Mouse (Mus musculus): Measurements from ENCODE around the gene Unc13d. TPM values are rescaled to one million over a fixed set of nuclear protein-coding genes. Genes with fewer than 3 reads are reported as not detected.
"Not testable (repeated sequence)": the region's sequence is repeated elsewhere in the genome, so short reads cannot be mapped to it uniquely, and the experiment has no call there.

Unc13d gene
- polyA plus RNA-seq, 1 experiment: 0.97 TPM

DNA sequence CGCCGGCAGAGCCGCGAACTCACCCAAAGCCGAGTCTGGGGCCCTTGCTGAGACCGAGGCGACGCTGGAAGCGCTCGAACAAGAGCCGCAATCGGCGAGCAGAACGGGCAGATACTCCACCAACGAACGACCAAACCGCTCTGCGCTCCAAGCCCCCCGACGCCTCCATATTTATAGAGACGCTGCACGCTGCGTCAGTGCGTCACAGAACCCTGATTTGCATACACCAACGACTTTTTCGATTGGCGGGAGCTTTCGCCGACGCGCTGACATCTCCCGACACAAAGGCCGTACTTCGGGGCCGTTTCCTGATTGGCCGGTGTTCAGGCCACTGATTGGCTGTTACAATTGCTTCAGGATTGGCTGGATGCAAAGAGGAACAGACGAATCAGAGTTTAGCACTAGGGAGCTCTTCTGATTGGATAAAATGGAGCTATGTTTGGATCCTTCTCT lies 53.4 kb downstream of the Unc13d start:
- TF ChIP-seq POLR2A (IDR thresholded peaks at IDR 0.05; ENCODE audit: borderline replicate concordance, extremely low read depth, insufficient read depth, insufficient read length, poor library complexity, severe bottlenecking) (peak; percentile 99; the same call in 1 of the 2 replicates), CTCF (IDR thresholded peaks at IDR 0.05; ENCODE audit: borderline replicate concordance, extremely low read depth, insufficient read depth, insufficient read length) (no peak)
- peak; percentile 100 for DNase-seq (ENCODE audit: low read depth)

DNA sequence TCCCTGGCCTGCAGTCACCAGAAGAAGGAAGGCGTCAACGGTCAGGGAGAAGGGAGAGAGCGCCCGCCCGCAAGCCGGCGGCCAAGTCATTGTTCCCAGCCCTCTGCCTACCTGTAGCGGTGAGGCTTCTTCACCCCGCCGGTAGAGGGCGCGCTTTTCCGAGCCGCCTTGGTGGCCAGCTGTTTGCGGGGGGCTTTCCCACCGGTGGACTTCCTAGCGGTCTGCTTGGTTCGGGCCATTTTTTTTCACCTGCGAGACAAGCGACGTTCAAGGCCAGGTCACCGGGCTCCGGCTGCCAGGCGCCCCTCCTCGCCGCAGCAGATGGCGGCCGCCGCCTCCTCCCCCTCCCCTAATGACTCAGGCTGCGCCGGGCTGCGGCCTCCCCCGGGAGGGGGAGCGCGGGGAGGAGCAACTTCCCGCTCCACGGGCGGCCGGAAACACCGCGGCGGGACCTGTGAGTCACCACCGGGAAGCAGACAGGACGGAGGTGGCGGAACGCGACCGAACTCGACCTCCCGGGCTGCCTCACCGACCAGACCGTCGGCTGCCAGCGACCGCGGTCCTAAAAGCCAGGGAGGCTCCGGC lies 53.9 kb downstream of the Unc13d start:
- DNase-seq (ENCODE audit: low read depth): peak; percentile 84
- TF ChIP-seq POLR2A (IDR thresholded peaks at IDR 0.05; ENCODE audit: borderline replicate concordance, extremely low read depth, insufficient read depth, insufficient read length, poor library complexity, severe bottlenecking): no peak; the same call in 1 of the 2 replicates
- peak; percentile 71 for TF ChIP-seq CTCF (IDR thresholded peaks at IDR 0.05; ENCODE audit: borderline replicate concordance, extremely low read depth, insufficient read depth, insufficient read length)

DNA sequence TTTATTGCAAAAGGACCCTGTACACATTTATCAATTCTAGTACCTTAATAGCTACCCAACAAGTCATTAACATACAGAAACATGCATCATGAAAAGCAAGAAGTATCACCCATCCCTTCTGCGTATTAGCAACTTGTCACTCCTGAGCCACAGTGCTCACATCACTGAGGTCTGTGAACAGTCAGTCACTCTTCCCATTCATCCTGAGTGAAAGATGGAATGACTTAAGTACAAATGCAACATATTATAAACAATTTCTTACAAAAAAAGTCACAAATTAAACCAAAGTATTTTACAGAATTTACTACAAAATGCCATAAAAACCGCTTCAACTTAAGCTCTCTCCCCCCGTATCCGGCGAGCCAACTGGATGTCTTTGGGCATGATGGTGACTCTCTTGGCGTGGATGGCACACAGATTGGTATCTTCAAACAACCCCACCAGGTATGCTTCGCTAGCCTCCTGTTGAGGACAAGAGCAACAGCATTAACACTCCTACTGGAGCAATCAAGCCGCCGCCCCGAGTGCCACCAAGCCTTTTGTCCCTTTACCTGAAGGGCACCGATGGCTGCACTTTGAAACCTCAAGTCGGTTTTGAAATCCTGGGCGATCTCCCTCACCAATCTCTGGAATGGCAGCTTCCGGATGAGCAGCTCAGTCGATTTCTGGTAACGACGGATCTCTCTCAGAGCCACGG lies 54.5 kb downstream of the Unc13d start:
- not testable (repeated sequence) for DNase-seq (ENCODE audit: low read depth)

DNA sequence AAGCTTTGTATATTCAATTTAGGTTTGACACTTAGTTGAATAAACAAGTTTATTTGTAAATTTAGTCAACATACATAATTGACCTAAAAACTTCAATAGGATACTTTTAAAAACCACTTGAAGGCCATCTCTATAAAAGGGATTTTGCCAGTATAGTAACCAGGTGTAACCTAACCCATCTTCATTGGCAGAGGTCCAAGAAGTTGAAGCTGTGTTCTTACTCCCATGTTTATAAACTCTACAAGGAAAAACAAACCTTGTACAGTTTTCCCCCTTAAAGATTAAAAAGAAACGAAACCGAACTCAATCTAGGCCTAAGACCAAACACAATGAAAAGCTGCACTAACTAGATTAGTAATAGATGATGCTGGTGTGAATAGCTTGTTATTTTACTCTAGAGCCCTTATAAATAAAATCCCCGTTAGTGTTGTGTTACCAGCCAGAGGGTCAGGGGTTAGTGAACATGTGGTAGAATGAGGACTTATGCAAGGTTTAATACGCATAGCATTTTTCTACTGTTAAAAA lies 55.4 kb downstream of the Unc13d start:
- DNase-seq (ENCODE audit: low read depth): no peak
- TF ChIP-seq CTCF (IDR thresholded peaks at IDR 0.05; ENCODE audit: borderline replicate concordance, extremely low read depth, insufficient read depth, insufficient read length) (no peak), POLR2A (IDR thresholded peaks at IDR 0.05; ENCODE audit: borderline replicate concordance, extremely low read depth, insufficient read depth, insufficient read length, poor library complexity, severe bottlenecking) (no peak)

DNA sequence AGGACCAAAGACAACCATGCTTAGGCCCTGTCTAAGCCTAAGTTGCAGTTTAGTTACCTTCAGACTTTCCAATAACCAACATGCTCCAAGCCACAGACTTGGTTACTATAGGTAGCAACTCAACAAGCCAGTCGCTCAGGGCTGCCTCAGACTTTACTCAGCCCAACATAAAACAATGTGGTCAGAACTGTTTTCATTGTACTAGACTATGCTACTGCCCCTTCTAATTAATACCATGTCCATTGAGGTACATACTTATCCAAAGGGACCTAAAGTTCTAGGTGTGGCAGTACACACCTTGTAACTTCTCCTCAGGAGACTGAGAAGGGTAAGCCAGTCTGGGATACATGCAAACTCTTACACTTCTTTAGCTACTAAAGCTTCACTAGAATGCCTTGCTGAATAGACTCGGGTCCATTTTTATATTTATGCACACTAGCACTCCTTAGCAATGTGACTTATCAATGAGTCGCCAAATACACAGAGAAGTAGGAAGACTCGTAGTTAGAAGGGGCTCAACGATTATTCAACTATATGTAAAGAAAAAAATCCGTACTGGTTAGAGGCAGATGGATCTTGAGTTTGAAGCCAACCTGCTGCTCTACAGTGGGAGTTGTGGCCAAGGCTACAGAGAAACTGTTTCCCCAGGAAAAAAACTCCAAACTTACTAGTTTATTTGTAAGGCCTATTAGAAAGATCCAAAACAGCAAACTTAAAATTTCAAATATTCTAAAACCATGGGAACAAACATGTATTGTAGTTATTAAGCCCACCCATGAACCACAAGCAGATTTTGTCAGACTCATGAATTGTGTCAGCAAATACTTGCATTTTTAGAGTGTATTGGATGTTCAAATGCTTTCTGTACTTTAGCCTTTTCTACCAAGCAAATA lies 56.2 kb downstream of the Unc13d start:
- DNase-seq (ENCODE audit: low read depth): no peak
- TF ChIP-seq POLR2A (IDR thresholded peaks at IDR 0.05; ENCODE audit: borderline replicate concordance, extremely low read depth, insufficient read depth, insufficient read length, poor library complexity, severe bottlenecking): no peak
- TF ChIP-seq CTCF (IDR thresholded peaks at IDR 0.05; ENCODE audit: borderline replicate concordance, extremely low read depth, insufficient read depth, insufficient read length): no peak

DNA sequence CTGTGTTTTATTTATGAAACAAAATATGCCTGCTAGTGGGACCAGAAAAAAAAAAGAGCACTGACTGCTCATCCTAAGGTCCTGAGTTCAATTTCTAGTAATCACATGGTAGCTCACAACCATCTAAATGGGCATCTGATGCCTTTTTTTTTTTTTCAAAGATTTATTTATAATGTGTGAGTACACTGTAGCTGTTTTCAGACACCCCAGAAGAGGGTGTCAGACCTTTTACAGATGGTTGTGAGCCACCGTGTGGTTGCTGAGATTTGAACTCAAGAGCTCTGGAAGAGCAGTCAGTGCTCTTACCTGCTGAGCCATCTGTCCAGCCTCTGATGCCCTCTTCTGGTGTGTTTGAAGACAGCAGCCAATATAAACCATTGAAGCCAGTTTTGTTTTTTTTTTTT lies 57.2 kb downstream of the Unc13d start:
- no peak for DNase-seq (ENCODE audit: low read depth)
- peak; percentile 12; the same call in 1 of the 2 replicates for TF ChIP-seq CTCF (IDR thresholded peaks at IDR 0.05; ENCODE audit: borderline replicate concordance, extremely low read depth, insufficient read depth, insufficient read length)
- no peak for TF ChIP-seq POLR2A (IDR thresholded peaks at IDR 0.05; ENCODE audit: borderline replicate concordance, extremely low read depth, insufficient read depth, insufficient read length, poor library complexity, severe bottlenecking)

DNA sequence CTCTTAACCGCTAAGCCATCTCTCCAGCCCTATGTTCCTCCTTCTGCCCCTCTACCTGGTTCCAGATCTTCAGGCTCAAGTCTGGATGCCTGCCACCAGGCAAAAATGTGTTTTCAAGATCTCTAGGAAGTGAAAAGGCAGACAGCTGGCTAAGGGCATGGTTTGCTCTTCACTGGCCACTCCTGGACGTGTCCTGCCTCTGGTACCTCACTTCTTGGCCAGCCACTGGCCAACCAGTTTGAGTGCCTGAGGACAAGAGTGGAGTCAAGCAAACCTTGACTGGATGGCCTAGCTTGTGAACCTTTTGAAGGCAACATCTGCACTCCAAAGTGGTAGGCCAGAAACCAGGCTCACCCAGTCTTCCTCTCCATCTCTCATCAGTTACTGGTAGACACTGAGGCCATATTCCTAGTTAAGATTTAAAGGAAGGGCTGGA lies 57.8 kb downstream of the Unc13d start:
- DNase-seq (ENCODE audit: low read depth): no peak
- no peak for TF ChIP-seq POLR2A (IDR thresholded peaks at IDR 0.05; ENCODE audit: borderline replicate concordance, extremely low read depth, insufficient read depth, insufficient read length, poor library complexity, severe bottlenecking)
- no peak for TF ChIP-seq CTCF (IDR thresholded peaks at IDR 0.05; ENCODE audit: borderline replicate concordance, extremely low read depth, insufficient read depth, insufficient read length)

DNA sequence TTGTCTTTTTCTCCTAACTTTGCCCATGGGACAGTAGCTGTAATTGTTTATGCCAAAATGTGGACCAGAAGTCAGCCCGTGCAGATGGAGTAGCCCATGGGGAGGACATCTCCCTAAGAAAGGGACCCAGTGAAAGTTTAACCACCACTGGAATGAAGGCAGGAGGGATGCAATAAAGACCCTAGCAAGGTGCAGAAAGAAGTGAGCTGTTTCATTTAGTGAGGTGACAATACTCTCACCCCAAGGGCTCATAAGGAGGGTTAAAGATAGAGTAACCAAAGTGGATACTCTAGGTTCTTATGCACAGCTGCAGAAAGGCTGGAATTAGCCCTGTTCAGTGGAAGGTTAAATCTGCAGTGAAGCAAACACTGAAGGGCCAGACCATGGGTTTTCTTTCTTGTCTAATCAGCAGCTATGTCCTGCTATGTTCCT lies 58.4 kb downstream of the Unc13d start:
- TF ChIP-seq POLR2A (IDR thresholded peaks at IDR 0.05; ENCODE audit: borderline replicate concordance, extremely low read depth, insufficient read depth, insufficient read length, poor library complexity, severe bottlenecking) (no peak), CTCF (IDR thresholded peaks at IDR 0.05; ENCODE audit: borderline replicate concordance, extremely low read depth, insufficient read depth, insufficient read length) (no peak)
- no peak for DNase-seq (ENCODE audit: low read depth)

DNA sequence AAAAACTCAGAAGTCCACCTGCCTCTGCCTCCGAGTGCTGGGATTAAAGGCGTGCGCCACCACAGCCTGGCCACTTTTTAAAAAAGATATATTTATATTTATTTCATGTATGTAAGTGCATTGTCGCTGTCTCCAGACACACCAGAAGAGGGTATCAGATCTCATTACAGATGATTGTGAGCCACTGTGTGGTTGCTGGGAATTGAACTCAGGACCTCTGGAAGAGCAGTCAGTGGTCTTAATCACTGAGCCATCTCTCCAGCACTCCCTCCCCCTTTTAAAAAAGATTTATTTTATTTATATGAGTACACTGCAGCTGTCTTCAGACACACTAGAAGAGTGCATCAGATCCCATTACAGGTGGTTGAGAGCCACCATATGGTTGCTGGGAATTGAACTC lies 58.9 kb downstream of the Unc13d start:
- DNase-seq (ENCODE audit: low read depth): not testable (repeated sequence)

DNA sequence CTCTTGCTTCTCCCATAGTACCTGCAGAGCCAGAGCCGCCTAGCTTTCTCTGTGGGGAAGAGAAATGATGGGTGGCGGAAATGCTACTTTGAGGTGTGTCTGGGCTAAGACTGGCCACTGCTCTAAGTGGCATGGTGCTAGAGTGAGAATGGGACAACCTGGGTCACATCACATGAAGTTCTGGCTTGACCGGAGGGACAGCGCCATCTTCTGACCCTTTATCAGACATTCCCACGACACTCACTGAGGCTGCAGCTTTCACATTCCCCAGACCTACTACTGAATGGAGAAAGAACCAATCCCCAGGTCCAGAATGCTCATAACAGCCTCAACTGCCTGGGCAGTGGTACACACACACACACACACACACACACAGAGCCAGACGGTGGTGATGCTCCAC lies 59.7 kb downstream of the Unc13d start:
- TF ChIP-seq POLR2A (IDR thresholded peaks at IDR 0.05; ENCODE audit: borderline replicate concordance, extremely low read depth, insufficient read depth, insufficient read length, poor library complexity, severe bottlenecking): no peak
- TF ChIP-seq CTCF (IDR thresholded peaks at IDR 0.05; ENCODE audit: borderline replicate concordance, extremely low read depth, insufficient read depth, insufficient read length): peak; percentile 50; the same call in 1 of the 2 replicates
- DNase-seq (ENCODE audit: low read depth): peak; percentile 48

DNA sequence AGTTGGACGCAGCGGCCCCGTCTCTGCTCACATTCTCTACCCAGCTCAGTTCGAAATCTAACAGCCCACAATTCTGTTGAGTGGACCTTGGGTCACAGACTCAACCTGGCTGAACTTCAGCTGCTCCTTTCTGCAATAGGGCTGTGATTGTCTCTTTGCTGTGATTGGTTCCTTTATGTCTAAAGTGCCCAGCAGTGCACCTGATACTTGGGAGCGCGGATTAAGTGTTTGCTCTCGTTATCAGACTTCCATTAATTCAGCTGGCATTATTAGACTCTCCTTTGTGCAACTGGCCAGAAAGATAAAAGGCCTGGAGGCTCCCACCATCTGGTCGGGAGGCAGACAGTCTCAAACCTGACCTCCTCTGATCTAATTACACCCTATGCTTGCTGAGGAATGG lies 62.9 kb downstream of the Unc13d start:
- DNase-seq (ENCODE audit: low read depth): no peak

More for the DNA sequence above, 62.9 kb downstream of the Unc13d start:
- TF ChIP-seq CTCF (IDR thresholded peaks at IDR 0.05; ENCODE audit: borderline replicate concordance, extremely low read depth, insufficient read depth, insufficient read length): no peak
- TF ChIP-seq POLR2A (IDR thresholded peaks at IDR 0.05; ENCODE audit: borderline replicate concordance, extremely low read depth, insufficient read depth, insufficient read length, poor library complexity, severe bottlenecking): no peak
